Mouse (Mus musculus) intestine, embryonic 16.5 days (tissue): ENCODE measurements at regions not wholly inside any gene's neighbourhood (a gene's known extent, or its start where the extent isn't known, plus 50 kb on each side); places are given as distances from the start of the nearest gene placed in this dataset.
"Not testable (repeated sequence)": the region's sequence is repeated elsewhere in the genome, so short reads cannot be mapped to it uniquely, and the experiment has no call there.

Experiments used
- ATAC-seq: fragments of 200-750 bp; cut with Nextera tagmentation; 2 replicates; pipeline ENCODE4 v1.8.0; 2017; ENCODE audit warnings: moderate TSS enrichment, moderate library complexity
- H3K27ac ChIP-seq: fragments of 300-500 bp; sonication (generic); 2 replicates; pipeline ENCODE4 v1.5.1; 2014; ENCODE audit warnings: mild to moderate bottlenecking, low read length
- H3K27me3 ChIP-seq: fragments of 300-500 bp; sonication (generic); replicated peaks from 2 replicates; pipeline ENCODE4 v1.6.1; 2014; ENCODE audit warnings: low read length, control low read depth, mixed read lengths; ENCODE audit not compliant: control insufficient read depth, insufficient read depth
- H3K36me3 ChIP-seq: fragments of 300-500 bp; sonication (generic); 2 replicates; pipeline ENCODE4 v1.6.1; 2014; ENCODE audit warnings: low read length, control low read depth; ENCODE audit not compliant: control insufficient read depth, insufficient read depth
- H3K4me1 ChIP-seq: fragments of 300-500 bp; sonication (generic); 2 replicates; pipeline ENCODE4 v1.6.1; 2014; ENCODE audit warnings: low read length, control low read depth, mixed read lengths; ENCODE audit not compliant: control insufficient read depth, insufficient read depth
- H3K4me2 ChIP-seq: fragments of 300-500 bp; sonication (generic); 2 replicates; pipeline ENCODE4 v1.6.1; 2014; ENCODE audit warnings: low read depth, low read length, control low read depth
- H3K4me3 ChIP-seq: fragments of 300-500 bp; sonication (generic); 2 replicates; pipeline ENCODE4 v1.5.1; 2014; ENCODE audit warnings: mild to moderate bottlenecking, low read length
- H3K9ac ChIP-seq: fragments of 300-500 bp; sonication (generic); 2 replicates; pipeline ENCODE4 v1.6.1; 2014; ENCODE audit warnings: low read depth, low read length
- H3K9me3 ChIP-seq: fragments of 300-500 bp; sonication (generic); 2 replicates; pipeline ENCODE4 v1.6.1; 2016; ENCODE audit warnings: low read length, control low read depth; ENCODE audit not compliant: control insufficient read depth
- WGBS: fragments of 180-500 bp; shearing (Covaris S2); extraction: QIAGEN DNeasy Blood & Tissue Kit; methylation state at CpG from one replicate; pipeline ENCODE4 v1.1.7; 2014; 5-methylcytosine and 5-hydroxymethylcytosine counted together

DNA sequence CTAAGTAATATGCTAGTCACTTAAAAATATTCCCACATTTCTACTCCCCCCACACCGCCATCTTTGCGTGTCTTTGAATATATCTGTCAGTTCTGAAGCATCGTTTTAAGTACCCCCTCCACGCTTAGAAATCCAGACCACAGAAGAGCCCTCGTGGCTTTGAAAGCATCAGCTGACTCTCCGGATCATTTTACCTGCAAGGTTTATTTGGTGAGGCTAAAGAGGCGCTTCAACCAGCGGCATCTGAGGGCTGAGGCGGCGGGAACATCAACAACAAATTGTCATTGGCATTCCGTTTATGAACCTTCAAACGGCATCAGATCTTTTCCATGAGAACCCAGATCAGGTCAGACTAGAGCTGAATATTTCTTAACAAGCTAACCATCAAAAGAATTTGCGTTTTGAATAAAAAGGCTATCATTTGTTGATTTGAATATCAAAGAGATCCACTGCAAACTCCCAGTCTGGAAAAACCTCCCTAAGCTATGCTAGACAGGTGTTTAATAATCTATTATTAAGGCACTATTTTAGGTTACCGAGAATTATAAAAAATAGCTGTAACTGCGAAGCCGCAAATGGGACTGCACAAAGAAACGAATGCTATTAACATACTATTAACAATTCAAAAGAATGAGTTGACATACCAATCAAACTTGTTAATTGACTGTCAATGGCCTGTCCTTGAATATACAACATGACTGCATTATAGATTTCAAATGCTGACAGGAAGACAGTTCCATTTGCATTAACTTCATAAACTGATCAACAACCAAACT is 210.9 kb upstream of the Zfp770 start:
- H3K4me3 ChIP-seq: no peak overlapping the region
- no peaks in the 10 kb centered on the region for H3K4me1 ChIP-seq
- no peaks in the 10 kb centered on the region for H3K9me3 ChIP-seq
- no peak overlapping the region for H3K27ac ChIP-seq
- H3K9ac ChIP-seq: no peak overlapping the region
- ATAC-seq: no peak
- H3K36me3 ChIP-seq: no peaks in the 10 kb centered on the region
- WGBS: 54% methylated on average over 17 of the region's 17 CpGs
- H3K27me3 ChIP-seq: no peaks in the 10 kb centered on the region
- no peak overlapping the region for H3K4me2 ChIP-seq

- Histone ChIP-seq H3K4me2 (no peak overlapping the region), H3K4me3 (no peak overlapping the region), H3K27ac (no peak overlapping the region), H3K4me1 (no peaks in the 10 kb centered on the region), H3K9ac (no peak overlapping the region), H3K36me3 (no peaks in the 10 kb centered on the region), H3K27me3 (no peaks in the 10 kb centered on the region), H3K9me3 (no peaks in the 10 kb centered on the region)
- 75% methylated on average over 3 of the region's 3 CpGs for WGBS
- no peak for ATAC-seq
Observed at GRCm38 (mm10) chr2:114410717-114411116, 209.4 kb upstream of the Zfp770 start.

DNA sequence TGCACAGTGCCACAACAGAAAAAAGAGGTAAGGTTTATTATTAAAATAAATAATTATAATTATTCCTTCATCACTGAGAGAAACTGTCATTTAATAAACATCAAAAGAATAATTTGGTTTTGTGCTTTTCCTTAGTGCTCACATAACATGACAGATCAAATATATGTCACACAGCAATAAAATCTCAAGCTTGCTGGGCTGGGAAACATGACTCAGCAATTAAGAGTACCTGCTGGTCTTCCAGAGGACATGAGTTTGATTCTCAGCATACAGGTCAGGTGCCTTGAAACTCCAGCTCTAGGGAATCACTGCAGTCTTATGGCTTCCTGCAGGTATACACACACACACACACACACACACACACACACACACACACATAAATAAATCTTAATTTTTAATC is 208.3 kb upstream of the Zfp770 start:
- H3K36me3 ChIP-seq: no peaks in the 10 kb centered on the region
- H3K27me3 ChIP-seq: no peaks in the 10 kb centered on the region
- no peak overlapping the region for H3K9ac ChIP-seq
- no peaks in the 10 kb centered on the region for H3K9me3 ChIP-seq
- H3K4me2 ChIP-seq: no peak overlapping the region
- no peak overlapping the region for H3K4me3 ChIP-seq
- no peaks in the 10 kb centered on the region for H3K4me1 ChIP-seq
- no peak overlapping the region for H3K27ac ChIP-seq
- no peak for ATAC-seq

- ATAC-seq: no peak
- no peak overlapping the region for H3K4me2 ChIP-seq
- H3K9ac ChIP-seq: no peak overlapping the region
- H3K4me3 ChIP-seq: no peak overlapping the region
- H3K27ac ChIP-seq: no peak overlapping the region
- no peaks in the 10 kb centered on the region for H3K9me3 ChIP-seq
- WGBS: 35% methylated on average over 5 of the region's 5 CpGs
- no peaks in the 10 kb centered on the region for H3K4me1 ChIP-seq
- no peaks in the 10 kb centered on the region for H3K36me3 ChIP-seq
- no peaks in the 10 kb centered on the region for H3K27me3 ChIP-seq
Observed at GRCm38 (mm10) chr2:114407408-114407807, 206.1 kb upstream of the Zfp770 start.

DNA sequence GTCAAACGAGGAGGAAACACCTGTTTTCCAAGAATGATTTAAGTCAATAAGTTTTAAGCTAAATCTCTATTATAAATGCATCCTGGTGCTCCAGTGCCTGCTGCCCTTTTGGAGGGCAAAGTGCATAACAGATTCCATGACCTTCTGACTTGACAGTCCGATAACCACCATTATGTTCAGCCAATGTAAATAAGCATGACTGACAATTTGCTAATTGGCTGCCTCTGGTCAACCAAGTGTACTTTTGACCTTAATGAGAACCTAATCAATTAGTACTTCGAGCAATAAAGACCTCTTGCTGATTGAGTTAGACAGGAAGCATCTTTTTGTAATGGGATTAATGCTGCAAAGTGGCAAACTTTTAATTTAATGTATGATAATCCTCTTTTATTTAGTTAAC is 183.3 kb upstream of the Zfp770 start:
- no peak overlapping the region for H3K4me3 ChIP-seq
- no peaks in the 10 kb centered on the region for H3K9me3 ChIP-seq
- H3K4me2 ChIP-seq: no peak overlapping the region
- H3K27ac ChIP-seq: no peak overlapping the region
- no peak overlapping the region for H3K9ac ChIP-seq
- no peak for ATAC-seq
- WGBS: 33% methylated on average over 3 of the region's 3 CpGs
- H3K27me3 ChIP-seq: no peaks in the 10 kb centered on the region
- no peaks in the 10 kb centered on the region for H3K4me1 ChIP-seq
- H3K36me3 ChIP-seq: no peaks in the 10 kb centered on the region

DNA sequence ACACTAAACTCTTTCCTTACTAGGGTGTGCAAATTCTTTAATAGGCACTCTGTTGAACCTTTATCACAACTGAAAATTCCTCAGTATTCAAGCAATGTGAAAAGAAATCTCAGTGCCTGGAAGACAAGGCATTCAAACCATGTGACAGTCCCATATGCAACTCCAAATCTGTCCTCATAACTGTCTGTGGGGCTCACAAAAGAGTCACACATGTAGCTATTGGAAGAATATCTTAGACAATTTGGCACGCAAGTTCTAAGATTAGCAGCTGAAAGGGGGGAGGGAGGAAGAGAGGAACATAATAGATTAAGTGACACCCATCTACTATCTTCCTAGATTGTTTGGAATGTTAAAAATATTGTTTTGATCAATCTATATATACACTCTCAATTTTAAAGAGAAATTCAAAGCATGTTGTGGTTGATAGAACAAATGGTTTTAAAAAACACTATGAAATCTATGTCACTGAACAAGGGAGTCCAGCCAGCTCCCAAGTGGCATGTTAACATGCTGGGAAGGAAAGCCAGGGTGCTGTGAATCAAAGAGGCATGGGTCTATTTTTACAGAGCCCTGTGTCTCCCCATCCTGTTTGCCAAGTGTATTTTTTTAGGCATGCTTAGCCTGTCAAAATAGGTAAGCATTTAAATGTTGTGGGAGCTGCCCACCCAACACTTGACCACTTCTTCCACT is 177.7 kb upstream of the Zfp770 start:
- Histone ChIP-seq H3K27me3 (no peaks in the 10 kb centered on the region), H3K4me3 (no peak overlapping the region), H3K4me2 (no peak overlapping the region), H3K9ac (no peak overlapping the region), H3K4me1 (no peaks in the 10 kb centered on the region), H3K9me3 (no peaks in the 10 kb centered on the region), H3K27ac (no peak overlapping the region), H3K36me3 (no peaks in the 10 kb centered on the region)
- 90% methylated on average over 1 of the region's 1 CpGs for WGBS
- no peak for ATAC-seq

DNA sequence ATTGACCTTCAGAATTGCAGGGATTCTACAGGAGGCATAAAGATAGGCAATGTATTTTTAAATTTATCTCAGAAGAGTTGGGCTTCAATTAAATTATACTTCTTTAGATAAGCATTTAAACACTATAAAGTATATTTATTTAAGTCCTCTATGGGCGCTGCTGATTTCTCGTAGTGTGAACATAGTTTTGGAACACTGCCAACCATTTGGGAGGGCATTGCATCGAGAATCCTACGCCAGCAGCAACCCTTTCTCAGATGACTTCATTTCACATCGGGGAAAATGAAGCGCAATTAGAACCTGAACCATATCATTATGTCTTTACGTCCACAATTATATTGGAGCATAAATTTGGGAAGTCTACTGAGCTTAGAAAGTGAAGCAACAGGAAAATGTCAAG is 172.2 kb upstream of the Zfp770 start:
- H3K9ac ChIP-seq: no peak overlapping the region
- no peaks in the 10 kb centered on the region for H3K36me3 ChIP-seq
- H3K9me3 ChIP-seq: no peaks in the 10 kb centered on the region
- H3K27ac ChIP-seq: no peak overlapping the region
- no peak overlapping the region for H3K4me2 ChIP-seq
- no peak for ATAC-seq
- no peaks in the 10 kb centered on the region for H3K4me1 ChIP-seq
- no peaks in the 10 kb centered on the region for H3K27me3 ChIP-seq
- no peak overlapping the region for H3K4me3 ChIP-seq
- 55% methylated on average over 7 of the region's 7 CpGs for WGBS

- 68% methylated on average over 11 of the region's 11 CpGs for WGBS
- ATAC-seq, H3K27ac ChIP-seq, H3K9ac ChIP-seq, H3K4me2 ChIP-seq, H3K9me3 ChIP-seq, H3K36me3 ChIP-seq, H3K4me1 ChIP-seq, H3K27me3 ChIP-seq, H3K4me3 ChIP-seq: not testable (repeated sequence)
Observed at GRCm38 (mm10) chr2:114353876-114354275, 152.6 kb upstream of the Zfp770 start.

GRCm38 (mm10) chr2:114340578-114341293 is 139.5 kb upstream of the Zfp770 start:
- no peak for ATAC-seq
- no peaks in the 10 kb centered on the region for H3K4me1 ChIP-seq
- H3K27ac ChIP-seq: no peak overlapping the region
- no peak overlapping the region for H3K9ac ChIP-seq
- H3K9me3 ChIP-seq: no peaks in the 10 kb centered on the region
- WGBS: 82% methylated on average over 9 of the region's 9 CpGs
- H3K4me3 ChIP-seq: no peak overlapping the region
- H3K36me3 ChIP-seq: no peaks in the 10 kb centered on the region
- no peak overlapping the region for H3K4me2 ChIP-seq
- H3K27me3 ChIP-seq: no peaks in the 10 kb centered on the region
